Mouse (Mus musculus): Measurements from ENCODE around the gene Eif2s2. TPM values are rescaled to one million over a fixed set of nuclear protein-coding genes. Genes with fewer than 3 reads are reported as not detected.

The Eif2s2 gene
- total and polyA plus RNA-seq, 3 experiments: 126 to 276 (median 269) TPM

DNA sequence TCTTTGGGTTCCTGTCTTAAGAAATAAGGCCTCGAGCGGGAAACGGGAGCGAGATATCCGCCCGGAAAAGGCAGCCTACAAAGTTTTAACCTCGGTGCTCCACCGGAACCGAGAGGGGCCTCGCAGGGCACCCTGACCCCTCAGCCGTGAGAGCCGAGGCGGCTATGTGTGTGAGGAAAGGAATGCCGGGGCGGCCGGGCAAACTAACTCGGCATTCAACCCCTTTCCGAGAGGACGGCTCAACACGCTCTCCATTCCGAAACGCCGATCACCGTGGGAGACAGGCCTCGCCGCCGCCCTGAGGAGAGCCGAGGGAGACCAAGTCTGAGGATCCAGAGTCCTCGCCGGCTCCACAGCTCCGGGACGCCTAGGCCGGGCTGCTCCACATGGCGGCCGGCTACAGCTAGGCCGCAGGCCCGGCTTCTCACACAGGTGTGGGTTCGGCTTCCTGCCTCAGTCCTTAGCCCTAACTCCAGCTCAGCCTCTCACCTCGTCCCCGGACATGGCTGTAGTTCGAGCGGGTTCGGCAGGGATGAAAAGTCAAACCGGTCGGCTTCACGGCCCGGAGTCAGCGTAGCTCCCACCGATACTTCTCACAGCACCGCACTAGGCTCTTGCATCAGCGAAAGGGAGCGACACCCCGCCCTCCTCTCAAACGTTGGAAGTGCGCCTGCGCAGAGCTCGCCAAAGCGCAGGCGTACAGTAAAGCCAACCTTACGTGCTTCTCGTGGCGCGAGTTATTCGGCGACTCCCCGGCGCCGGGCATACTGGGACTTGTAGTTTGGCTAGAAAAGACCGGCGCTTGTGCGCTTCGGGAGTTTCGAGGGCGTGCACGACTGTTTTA lies at the start of gene Eif2s2 (continued):
- no peak for TF ChIP-seq ZC3H11A (IDR thresholded peaks at IDR 0.05; ENCODE audit: low read depth, low read length)

DNA sequence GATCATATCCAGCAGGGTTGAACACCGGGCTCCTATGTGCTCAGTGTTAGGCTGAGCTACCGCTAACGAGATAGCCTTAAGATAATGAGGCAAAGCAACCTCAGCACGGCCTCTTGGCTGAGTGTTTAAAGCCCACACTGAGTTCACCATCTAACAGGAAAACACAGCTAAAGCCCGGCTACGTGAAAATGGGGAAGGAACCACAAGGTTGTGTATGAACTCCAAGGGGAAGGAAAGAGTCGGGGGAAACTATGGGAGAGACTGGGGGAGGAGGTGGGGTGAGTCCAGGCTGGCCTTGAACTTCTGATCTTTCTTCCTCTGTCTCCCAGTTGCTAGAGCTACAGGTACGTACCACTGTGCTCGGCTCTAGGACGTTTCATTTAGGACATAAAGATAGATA lies 49.2 kb upstream of the Eif2s2 start:
- in situ Hi-C loops (cut with MboI; ENCODE audit: low pct_ligation_motif_present, low pct_unique_long_range_greater_than_20kb, low sequenced_read_pairs): no loop called here
- TF ChIP-seq RAD21 (IDR thresholded peaks at IDR 0.05; ENCODE audit: low read depth, low read length) (no peak), SMC3 (IDR thresholded peaks at IDR 0.05; ENCODE audit: low read depth, low read length) (no peak), MAFK (IDR thresholded peaks at IDR 0.05; ENCODE audit: insufficient replicate concordance, low read length) (no peak), ELF1 (IDR thresholded peaks at IDR 0.05; ENCODE audit: low read depth, low read length) (no peak), MAZ (IDR thresholded peaks at IDR 0.05; ENCODE audit: low read depth, low read length) (no peak), MAX (IDR thresholded peaks at IDR 0.05; ENCODE audit: low read length) (no peak), KAT2A (IDR thresholded peaks at IDR 0.05; ENCODE audit: insufficient replicate concordance, low read length) (no peak), MYC (IDR thresholded peaks at IDR 0.05; ENCODE audit: low read depth, low read length) (no peak), MEF2A (IDR thresholded peaks at IDR 0.05; ENCODE audit: borderline replicate concordance, low read depth, low read length) (no peak), BHLHE40 (IDR thresholded peaks at IDR 0.05; ENCODE audit: low read depth, low read length) (no peak), SIN3A (IDR thresholded peaks at IDR 0.05; ENCODE audit: low read length) (no peak), CHD1 (IDR thresholded peaks at IDR 0.05; ENCODE audit: low read depth, low read length) (no peak)

DNA sequence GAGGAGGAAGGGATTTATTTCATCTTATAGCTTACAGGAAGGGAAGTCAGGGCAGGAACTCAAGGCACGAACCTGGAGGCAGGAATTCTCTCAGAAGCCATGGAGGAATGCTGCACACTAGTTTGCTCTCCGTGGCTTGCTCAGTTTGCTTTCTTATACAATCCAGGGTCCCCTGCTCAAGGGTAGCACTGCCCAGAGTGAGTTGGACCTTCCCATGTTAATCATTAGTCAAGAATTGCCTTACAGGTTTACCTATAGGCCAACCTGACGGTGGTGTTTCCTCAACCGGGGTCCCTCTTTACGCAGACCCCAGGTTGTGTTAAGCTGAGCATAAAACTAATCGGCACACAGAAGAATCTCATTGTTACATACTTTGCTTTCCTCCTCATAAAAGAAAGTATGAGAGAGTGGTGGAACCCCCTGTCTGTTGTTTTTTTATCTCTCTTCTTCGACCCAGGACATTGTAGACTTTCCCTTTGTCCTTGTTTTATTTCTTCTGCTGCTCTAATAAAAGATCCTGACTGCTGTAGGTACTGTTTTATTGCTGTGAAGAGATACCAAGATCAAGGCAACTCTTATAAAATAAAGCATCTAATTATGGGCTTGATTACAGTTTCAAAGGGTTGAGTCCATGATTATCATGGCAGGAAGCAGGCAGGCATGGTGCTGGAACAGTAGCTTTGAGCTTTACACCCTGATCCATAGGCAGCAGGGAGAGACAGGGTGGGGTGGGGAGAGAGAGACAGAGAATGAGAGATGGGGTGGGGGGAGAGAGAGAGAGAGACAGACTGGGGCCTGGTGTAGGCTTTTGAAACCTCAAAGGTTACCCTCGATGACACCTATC lies 45.0 kb upstream of the Eif2s2 start:
- Histone ChIP-seq H3K27ac (ENCODE audit: insufficient read depth, low read depth) (no peak overlapping the region), H3K9ac (ENCODE audit: insufficient read depth, low read depth) (no peak overlapping the region), H3K27me3 (replicated peaks) (no peaks in the 10 kb centered on the region), H3K36me3 (replicated peaks in 1 of 2; ENCODE audit: control insufficient read depth in 1 of 2, insufficient read depth in 1 of 2, low read length in 1 of 2) (no peaks in the 10 kb centered on the region), H3K4me3 (replicated peaks in 1 of 3; ENCODE audit: low read depth in 2 of 3, low read length in 2 of 3, poor library complexity in 1 of 3) (no peak overlapping the region), H3K79me2 (replicated peaks; ENCODE audit: control insufficient read depth, extremely low read depth, insufficient read depth, poor library complexity, severe bottlenecking) (no peaks in the 10 kb centered on the region), H3K4me2 (ENCODE audit: insufficient read depth, low read depth, poor library complexity, severe bottlenecking) (no peak overlapping the region), H3K4me1 (ENCODE audit: control insufficient read depth in 1 of 2, insufficient read depth in 2 of 2) (peaks cover 16 to 30% of the 10 kb centered on the region in 2 experiments), H3K9me3 (replicated peaks; ENCODE audit: low read length) (no peaks in the 10 kb centered on the region)
- in situ Hi-C loops (cut with MboI; ENCODE audit: low pct_ligation_motif_present, low pct_unique_long_range_greater_than_20kb, low sequenced_read_pairs) (no loop called here), dilution Hi-C loops (cut with MboI; ENCODE audit: extremely low pct_ligation_motif_present, extremely low pct_unique_long_range_greater_than_20kb, low sequenced_read_pairs) (no loop called here)
- no peak for DNase-seq (ENCODE audit: extremely low read depth)
- no peak for TF ChIP-seq MYC (IDR thresholded peaks at IDR 0.05; ENCODE audit: low read depth, low read length)
- TF ChIP-seq UBTF (IDR thresholded peaks at IDR 0.05; ENCODE audit: low read depth, low read length): no peak
- TF ChIP-seq CHD2 (IDR thresholded peaks at IDR 0.05; ENCODE audit: low read length): no peak
- TF ChIP-seq ZNF384 (IDR thresholded peaks at IDR 0.05; ENCODE audit: low read depth, low read length): no peak
- TF ChIP-seq ETS1 (conservative IDR thresholded peaks at IDR 0.05; ENCODE audit: low read depth, low read length): no peak
- no peak for TF ChIP-seq SIN3A (IDR thresholded peaks at IDR 0.05; ENCODE audit: low read length)
- TF ChIP-seq NELFE (IDR thresholded peaks at IDR 0.05; ENCODE audit: low read depth, low read length): no peak
- TF ChIP-seq BHLHE40 (IDR thresholded peaks at IDR 0.05; ENCODE audit: low read depth, low read length): no peak
- no peak for TF ChIP-seq IRF4 (IDR thresholded peaks at IDR 0.05; ENCODE audit: low read depth, low read length)

More for the DNA sequence above, 49.2 kb upstream of the Eif2s2 start:
- dilution Hi-C loops (cut with MboI; ENCODE audit: extremely low pct_ligation_motif_present, extremely low pct_unique_long_range_greater_than_20kb, low sequenced_read_pairs): no loop called here
- no peaks in the 10 kb centered on the region for H3K27me3 ChIP-seq (replicated peaks)
- no peaks in the 10 kb centered on the region for H3K9me3 ChIP-seq (replicated peaks; ENCODE audit: low read length)
- H3K4me2 ChIP-seq (ENCODE audit: insufficient read depth, low read depth, poor library complexity, severe bottlenecking): no peak overlapping the region
- H3K4me3 ChIP-seq (replicated peaks in 1 of 3; ENCODE audit: low read depth in 2 of 3, low read length in 2 of 3, poor library complexity in 1 of 3): no peak overlapping the region
- H3K9ac ChIP-seq (ENCODE audit: insufficient read depth, low read depth): no peak overlapping the region
- DNase-seq (ENCODE audit: extremely low read depth): no peak
- no peak overlapping the region for H3K27ac ChIP-seq (ENCODE audit: insufficient read depth, low read depth)
- peaks cover 6 to 20% of the 10 kb centered on the region in 2 experiments; a peak in 3 of 4 replicates for H3K4me1 ChIP-seq (ENCODE audit: control insufficient read depth in 1 of 2, insufficient read depth in 2 of 2)
- H3K79me2 ChIP-seq (replicated peaks; ENCODE audit: control insufficient read depth, extremely low read depth, insufficient read depth, poor library complexity, severe bottlenecking): no peaks in the 10 kb centered on the region
- no peaks in the 10 kb centered on the region for H3K36me3 ChIP-seq (replicated peaks in 1 of 2; ENCODE audit: control insufficient read depth in 1 of 2, insufficient read depth in 1 of 2, low read length in 1 of 2)
